Mouse (Mus musculus) kidney, embryonic 14.5 days (tissue): ENCODE measurements around the gene Trp73. TPM values are rescaled to one million over a fixed set of nuclear protein-coding genes. Genes with fewer than 3 reads are reported as not detected.

Source experiments
- ATAC-seq: fragments of 200-750 bp; cut with Nextera tagmentation; 2 replicates; pipeline ENCODE4 v1.8.0; 2017; ENCODE audit warnings: moderate number of reproducible peaks, mild to moderate bottlenecking, moderate TSS enrichment, moderate library complexity; ENCODE audit not compliant: low FRiP score, low TSS enrichment
- H3K27ac ChIP-seq: fragments of 300-500 bp; sonication (generic); 2 replicates; pipeline ENCODE4 v1.5.1; 2014; ENCODE audit warnings: low read depth, mild to moderate bottlenecking, low read length, moderate library complexity, mixed read lengths
- H3K27me3 ChIP-seq: fragments of 300-500 bp; sonication (generic); 2 replicates; pipeline ENCODE4 v1.6.1; 2014; ENCODE audit warnings: mild to moderate bottlenecking, low read length; ENCODE audit not compliant: control insufficient read depth, insufficient read depth
- H3K36me3 ChIP-seq: fragments of 300-500 bp; sonication (generic); 2 replicates; pipeline ENCODE4 v1.6.1; 2014; ENCODE audit warnings: low read length, mixed read lengths; ENCODE audit not compliant: control insufficient read depth, insufficient read depth
- H3K4me1 ChIP-seq: fragments of 300-500 bp; sonication (generic); 2 replicates; pipeline ENCODE4 v1.6.1; 2014; ENCODE audit warnings: low read length, mixed read lengths; ENCODE audit not compliant: control insufficient read depth, insufficient read depth
- H3K4me2 ChIP-seq: fragments of 300-500 bp; sonication (generic); replicated peaks from 2 replicates; pipeline ENCODE4 v1.6.1; 2014; ENCODE audit warnings: low read depth, mild to moderate bottlenecking, low read length
- H3K4me3 ChIP-seq: fragments of 300-500 bp; sonication (generic); 2 replicates; pipeline ENCODE4 v1.5.1; 2014; ENCODE audit warnings: mild to moderate bottlenecking, low read length
- H3K9ac ChIP-seq: fragments of 300-500 bp; sonication (generic); 2 replicates; pipeline ENCODE4 v1.6.1; 2014; ENCODE audit warnings: low read depth, mild to moderate bottlenecking, low read length, moderate library complexity
- H3K9me3 ChIP-seq: fragments of 300-500 bp; sonication (generic); 2 replicates; pipeline ENCODE4 v1.6.1; 2016; ENCODE audit warnings: low read length; ENCODE audit not compliant: control insufficient read depth
- WGBS: fragments of 180-500 bp; shearing (Covaris S2); extraction: QIAGEN DNeasy Blood & Tissue Kit; methylation state at CpG from one replicate; pipeline ENCODE4 v1.1.7; 2014; 5-methylcytosine and 5-hydroxymethylcytosine counted together
- polyA plus RNA-seq: library from polyadenylated mRNA; unstranded; fragments of >200 nt; fragmentation: Nextera tagmentation; extraction: Ambion mirVana; gene quantifications from 2 replicates; pipeline ENCODE4 v1.2.1, GENCODE M21; 2014

Gene Trp73
- polyA plus RNA-seq, 1 experiment from 2014 or later = 0.80 TPM

DNA sequence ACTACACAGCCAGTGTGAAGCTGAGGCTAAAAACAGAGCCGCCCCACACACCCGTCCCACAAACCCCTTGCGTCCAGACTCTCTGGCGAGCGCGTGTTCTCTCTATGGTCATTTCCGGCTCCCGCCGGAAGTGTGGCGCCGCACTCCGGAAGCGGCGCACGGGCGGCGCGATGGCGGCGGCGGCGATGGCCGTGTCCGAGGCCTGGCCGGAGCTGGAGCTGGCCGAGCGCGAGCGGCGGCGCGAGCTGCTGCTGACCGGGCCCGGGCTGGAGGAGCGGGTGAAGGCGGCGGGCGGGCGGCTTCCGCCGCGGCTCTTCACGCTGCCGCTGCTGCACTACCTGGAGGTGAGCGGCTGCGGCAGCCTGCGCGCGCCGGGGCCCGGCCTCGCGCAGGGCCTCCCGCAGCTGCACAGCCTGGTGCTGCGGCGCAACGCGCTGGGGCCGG is 128.3 kb downstream of the Trp73 start, which contains the start of gene Lrrc47:
Gene Lrrc47 (plus strand): TSS at position 86 of the 444 bp plus-strand sequence.
- WGBS = 1% methylated on average over 59 of the region's 59 CpGs
- ATAC-seq = peak; percentile 95
- Histone ChIP-seq H3K4me3 (peak within 1 kb of the TSS; percentile 89), H3K9me3 (no peaks in the 10 kb centered on the region), H3K4me1 (peaks cover 12% of the 10 kb centered on the region), H3K4me2 (peak within 1 kb of the TSS; percentile 93), H3K27me3 (no peaks in the 10 kb centered on the region), H3K27ac (no peak within 1 kb of the TSS; the same call in 1 of the 2 replicates), H3K36me3 (peaks cover 27% of the 10 kb centered on the region), H3K9ac (peak within 1 kb of the TSS; percentile 90)

DNA sequence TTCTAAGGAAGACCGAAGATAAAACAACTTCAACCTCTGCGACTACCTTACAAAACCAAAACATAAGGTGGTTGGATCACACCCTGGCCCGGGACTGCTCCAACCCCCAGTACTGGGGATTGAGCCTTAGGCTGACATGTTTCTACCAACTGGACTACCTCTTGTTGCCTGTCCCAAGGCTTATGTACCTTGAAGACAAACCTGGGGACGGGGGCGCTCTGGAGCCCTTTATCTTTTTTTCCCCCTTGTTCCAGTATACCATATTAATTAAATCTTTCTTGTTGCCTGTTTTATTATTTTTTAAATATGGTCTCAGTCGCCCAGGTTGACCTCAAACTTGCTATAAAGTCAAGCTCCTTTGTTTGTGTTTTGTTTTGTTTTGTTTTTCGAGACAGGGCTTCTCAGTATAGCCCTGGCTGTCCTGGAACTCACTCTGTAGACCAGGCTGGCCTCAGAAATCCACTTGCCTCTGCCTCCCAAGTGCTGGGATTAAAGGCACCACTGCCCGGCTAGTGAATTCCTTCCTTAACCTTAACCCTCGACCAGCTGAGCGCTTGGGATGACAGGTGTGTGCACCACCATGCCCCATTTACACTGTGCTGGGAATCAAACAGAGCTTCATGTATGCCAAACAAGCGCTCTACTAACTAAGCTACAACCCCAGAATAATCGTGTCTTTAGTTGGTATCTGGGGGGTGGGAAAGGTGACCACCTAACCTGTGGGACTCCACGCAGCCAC is 128.9 kb downstream of the Trp73 start:
- Histone ChIP-seq H3K4me1 (peaks cover 12% of the 10 kb centered on the region), H3K27ac (no peak overlapping the region), H3K9ac (peak overlapping the region; percentile 90), H3K9me3 (no peaks in the 10 kb centered on the region), H3K4me3 (peak overlapping the region; percentile 89), H3K36me3 (peaks cover 26% of the 10 kb centered on the region), H3K27me3 (no peaks in the 10 kb centered on the region), H3K4me2 (peak overlapping the region; percentile 93)
- ATAC-seq = peak; percentile 54
- WGBS = 30% methylated on average over 13 of the region's 13 CpGs

DNA sequence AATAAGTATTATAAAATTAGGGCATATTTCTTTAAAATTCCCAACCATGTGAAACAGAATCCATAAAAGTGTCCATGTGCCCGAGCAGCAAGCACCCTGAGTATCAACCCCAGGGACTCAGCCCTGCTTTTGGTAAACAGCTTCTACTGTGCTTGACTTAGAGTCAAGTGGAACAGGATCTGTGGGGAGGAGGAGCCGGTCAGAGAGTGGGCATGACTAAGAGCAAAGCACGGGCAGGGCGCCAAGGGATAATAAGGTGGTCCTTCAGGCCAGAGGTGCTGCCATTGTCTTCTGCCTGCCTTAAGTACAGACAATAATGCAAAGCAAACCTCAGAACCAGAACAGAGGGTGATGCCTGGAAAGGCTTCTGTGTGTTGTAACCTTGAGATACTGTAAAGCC is 132.2 kb downstream of the Trp73 start:
- H3K9ac ChIP-seq = no peak overlapping the region
- no peaks in the 10 kb centered on the region for H3K9me3 ChIP-seq
- no peak overlapping the region for H3K4me2 ChIP-seq
- 80% methylated on average over 4 of the region's 4 CpGs for WGBS
- no peak for ATAC-seq
- H3K27me3 ChIP-seq = no peaks in the 10 kb centered on the region
- peaks cover 4% of the 10 kb centered on the region for H3K4me1 ChIP-seq
- peaks cover 30% of the 10 kb centered on the region for H3K36me3 ChIP-seq
- no peak overlapping the region for H3K4me3 ChIP-seq
- no peak overlapping the region for H3K27ac ChIP-seq

DNA sequence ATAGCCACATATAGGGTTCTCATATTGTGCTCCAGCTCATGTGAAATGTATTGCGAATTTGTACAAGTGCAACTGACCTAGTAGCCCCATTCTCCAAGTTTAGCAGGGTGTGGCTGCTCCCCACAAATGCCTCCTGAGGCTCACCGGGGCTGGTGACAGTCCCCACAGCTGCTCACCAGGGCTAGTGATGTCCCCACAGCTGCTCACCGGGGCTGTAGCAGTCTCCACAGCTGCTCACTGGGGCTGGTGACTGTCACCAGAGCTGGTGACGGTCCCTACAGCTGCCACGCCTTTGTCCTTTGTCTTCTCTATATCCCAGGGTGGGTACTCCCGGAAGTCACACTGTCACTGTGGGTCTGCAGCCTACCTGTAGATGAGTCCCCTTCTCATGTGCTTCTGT is 133.7 kb downstream of the Trp73 start:
- H3K9ac ChIP-seq = no peak overlapping the region
- 93% methylated on average over 6 of the region's 6 CpGs for WGBS

More for the DNA sequence above, 133.7 kb downstream of the Trp73 start:
- H3K4me2 ChIP-seq = no peak overlapping the region
- no peak overlapping the region for H3K4me3 ChIP-seq
- H3K9me3 ChIP-seq = no peaks in the 10 kb centered on the region
- H3K4me1 ChIP-seq = no peaks in the 10 kb centered on the region
- no peaks in the 10 kb centered on the region for H3K27me3 ChIP-seq
- peaks cover 37% of the 10 kb centered on the region for H3K36me3 ChIP-seq
- no peak for ATAC-seq
- no peak overlapping the region for H3K27ac ChIP-seq

Other genes with a start within 250 kb of the Trp73 start
- gene A430005L14Rik, start 183.0 kb downstream of the Trp73 start, polyA plus RNA-seq = 104 and 115 TPM in 2 replicates
- gene Dffb, start 165.1 kb downstream of the Trp73 start, polyA plus RNA-seq = 11.1 and 14.1 TPM in 2 replicates
- 11.4 and 17.4 TPM in 2 replicates for gene Cep104, start 165.0 kb downstream of the Trp73 start, polyA plus RNA-seq
- 12.1 and 13.6 TPM in 2 replicates for gene Lrrc47, start 128.5 kb downstream of the Trp73 start, polyA plus RNA-seq
- 29.9 and 35.4 TPM in 2 replicates for gene Smim1, start 114.0 kb downstream of the Trp73 start, polyA plus RNA-seq
- not detected in 2 replicates for gene Ccdc27, start 97.5 kb downstream of the Trp73 start, polyA plus RNA-seq
- 37.7 and 41.7 TPM in 2 replicates for gene Wrap73, start 2.2 kb upstream of the Trp73 start, polyA plus RNA-seq
- gene Tprgl, start 20.5 kb upstream of the Trp73 start, polyA plus RNA-seq = 98.2 and 124 TPM in 2 replicates
- gene Megf6, start 30.5 kb upstream of the Trp73 start, polyA plus RNA-seq = 7.0 and 12.7 TPM in 2 replicates
- 16.3 and 28.2 TPM in 2 replicates for gene Arhgef16, start 161.5 kb upstream of the Trp73 start, polyA plus RNA-seq
- not detected in 2 replicates for gene B230104I21Rik, start 195.9 kb upstream of the Trp73 start, polyA plus RNA-seq